Mouse (Mus musculus): ENCODE measurements around the gene Cysltr1. TPM values are rescaled to one million over a fixed set of nuclear protein-coding genes. Genes with fewer than 3 reads are reported as not detected.

Cysltr1 gene
- total and polyA plus RNA-seq, 2 experiments from 2014 or later: 0.23 to 0.44 TPM

- 55% methylated on average over 3 of the region's 3 CpGs for WGBS
- Histone ChIP-seq H3K36me3 (ENCODE audit: insufficient read depth, low read length) (no peaks in the 10 kb centered on the region), H3K4me1 (ENCODE audit: insufficient read depth, low read length) (no peaks in the 10 kb centered on the region), H3K27me3 (ENCODE audit: insufficient read depth, low read length) (no peaks in the 10 kb centered on the region), H3K9me3 (ENCODE audit: low read length) (no peaks in the 10 kb centered on the region), H3K4me2 (ENCODE audit: low read depth, low read length, poor library complexity, severe bottlenecking) (no peak overlapping the region), H3K27ac (ENCODE audit: low read depth, low read length) (no peak overlapping the region), H3K4me3 (ENCODE audit: low read depth, low read length) (no peak overlapping the region), H3K9ac (replicated peaks; ENCODE audit: low read length, poor library complexity, severe bottlenecking) (no peak overlapping the region)
- no peak for TF ChIP-seq CTCF (IDR thresholded peaks at IDR 0.05)
- DNase-seq (ENCODE audit: low spot score) (no peak), ATAC-seq (ENCODE audit: low FRiP score) (no peak)
Measured at GRCm38 (mm10) chrX:106578966-106579365, 24.5 kb downstream of the Cysltr1 start.

- no peak for ATAC-seq (ENCODE audit: low FRiP score)
- no peak for DNase-seq (ENCODE audit: low spot score)
- no peak overlapping the region for H3K4me2 ChIP-seq (ENCODE audit: low read depth, low read length, poor library complexity, severe bottlenecking)
- no peaks in the 10 kb centered on the region for H3K27me3 ChIP-seq (ENCODE audit: insufficient read depth, low read length)
- no peak overlapping the region for H3K4me3 ChIP-seq (ENCODE audit: low read depth, low read length)
- H3K27ac ChIP-seq (ENCODE audit: low read depth, low read length): no peak overlapping the region
- H3K9me3 ChIP-seq (ENCODE audit: low read length): no peaks in the 10 kb centered on the region
- WGBS: 77% methylated on average over 2 of the region's 2 CpGs
- no peak for TF ChIP-seq CTCF (IDR thresholded peaks at IDR 0.05)
- H3K9ac ChIP-seq (replicated peaks; ENCODE audit: low read length, poor library complexity, severe bottlenecking): no peak overlapping the region
- H3K36me3 ChIP-seq (ENCODE audit: insufficient read depth, low read length): no peaks in the 10 kb centered on the region
- H3K4me1 ChIP-seq (ENCODE audit: insufficient read depth, low read length): no peaks in the 10 kb centered on the region
Measured at GRCm38 (mm10) chrX:106555457-106555856, 48.0 kb downstream of the Cysltr1 start.

GRCm38 (mm10) chrX:106536359-106536758 lies 67.1 kb downstream of the Cysltr1 start:
- H3K4me1 ChIP-seq (ENCODE audit: insufficient read depth, low read length): no peaks in the 10 kb centered on the region
- 30% methylated on average over 3 of the region's 3 CpGs for WGBS
- TF ChIP-seq CTCF (IDR thresholded peaks at IDR 0.05): no peak
- H3K9me3 ChIP-seq (ENCODE audit: low read length): no peaks in the 10 kb centered on the region
- no peak overlapping the region for H3K27ac ChIP-seq (ENCODE audit: low read depth, low read length)
- no peaks in the 10 kb centered on the region for H3K27me3 ChIP-seq (ENCODE audit: insufficient read depth, low read length)
- H3K4me2 ChIP-seq (ENCODE audit: low read depth, low read length, poor library complexity, severe bottlenecking): no peak overlapping the region
- H3K9ac ChIP-seq (replicated peaks; ENCODE audit: low read length, poor library complexity, severe bottlenecking): no peak overlapping the region
- DNase-seq (ENCODE audit: low spot score) (no peak), ATAC-seq (ENCODE audit: low FRiP score) (no peak)
- no peaks in the 10 kb centered on the region for H3K36me3 ChIP-seq (ENCODE audit: insufficient read depth, low read length)
- H3K4me3 ChIP-seq (ENCODE audit: low read depth, low read length): no peak overlapping the region

Other genes with a start within 250 kb of the Cysltr1 start
- not detected in 2 replicates for gene Fndc3c1, start 118.3 kb downstream of the Cysltr1 start, total RNA-seq (2014; rRNA removed)
- 0.07 and 0.33 TPM in 2 replicates for gene Fndc3c1, start 118.3 kb downstream of the Cysltr1 start, polyA plus RNA-seq (2015; fragmentation: Nextera tagmentation; extraction: Ambion mirVana)
- 0.14 and 0.33 TPM in 2 replicates for gene Gm5127, start 20.5 kb downstream of the Cysltr1 start, total RNA-seq (2014; rRNA removed)
- 0.25 and 0.47 TPM in 2 replicates for gene Gm5127, start 20.5 kb downstream of the Cysltr1 start, polyA plus RNA-seq (2015; fragmentation: Nextera tagmentation; extraction: Ambion mirVana)
- gene Rtl3, start 237.0 kb upstream of the Cysltr1 start, total RNA-seq (2014; rRNA removed): 1.2 and 1.9 TPM in 2 replicates
- gene Rtl3, start 237.0 kb upstream of the Cysltr1 start, polyA plus RNA-seq (2015; fragmentation: Nextera tagmentation; extraction: Ambion mirVana): 0.42 and 0.63 TPM in 2 replicates